Mouse (Mus musculus) midbrain, embryonic 15.5 days (tissue): ENCODE data around the gene Arid1a. TPM values are rescaled to one million over a fixed set of nuclear protein-coding genes. Genes with fewer than 3 reads are reported as not detected.
A peak's percentile ranks its signal among the peaks of the same experiment; 100 is the strongest.

Source experiments
- ATAC-seq: fragments of 200-750 bp; cut with Nextera tagmentation; replicated peaks from 2 replicates; pipeline ENCODE4 v1.8.0; 2017; ENCODE audit warnings: moderate TSS enrichment
- H3K27ac ChIP-seq: fragments of 300-500 bp; sonication (generic); 2 replicates; pipeline ENCODE4 v1.5.1; 2015; ENCODE audit warnings: mild to moderate bottlenecking, inconsistent platforms
- H3K27me3 ChIP-seq: fragments of 300-500 bp; sonication (generic); replicated peaks from 2 replicates; pipeline ENCODE4 v1.6.1; 2015; ENCODE audit warnings: inconsistent platforms
- H3K36me3 ChIP-seq: fragments of 300-500 bp; sonication (generic); replicated peaks from 2 replicates; pipeline ENCODE4 v1.6.1; 2015; ENCODE audit warnings: inconsistent platforms
- H3K4me1 ChIP-seq: fragments of 300-500 bp; sonication (generic); 2 replicates; pipeline ENCODE4 v1.6.1; 2015; ENCODE audit warnings: inconsistent platforms
- H3K4me2 ChIP-seq: fragments of 300-500 bp; sonication (generic); 2 replicates; pipeline ENCODE4 v1.6.1; 2015; ENCODE audit warnings: inconsistent platforms, mild to moderate bottlenecking, moderate library complexity
- H3K4me3 ChIP-seq: fragments of 300-500 bp; sonication (generic); 2 replicates; pipeline ENCODE4 v1.5.1; 2015; ENCODE audit warnings: mild to moderate bottlenecking, inconsistent platforms
- H3K9ac ChIP-seq: fragments of 300-500 bp; sonication (generic); 2 replicates; pipeline ENCODE4 v1.6.1; 2015; ENCODE audit warnings: mild to moderate bottlenecking, inconsistent platforms
- H3K9me3 ChIP-seq: fragments of 300-500 bp; sonication (generic); 2 replicates; pipeline ENCODE4 v1.6.1; 2016; ENCODE audit warnings: inconsistent platforms
- WGBS: fragments of 180-500 bp; shearing (Covaris S2); methylation state at CpG from one replicate; pipeline ENCODE4 v1.1.7; 2015; ENCODE audit warnings: mixed read lengths; 5-methylcytosine and 5-hydroxymethylcytosine counted together
- polyA plus RNA-seq: library from polyadenylated mRNA; unstranded; fragments of >200 nt; fragmentation: Nextera tagmentation; extraction: Ambion mirVana; gene quantifications from 2 replicates; pipeline ENCODE4 v1.2.1, GENCODE M21; 2015

Gene Arid1a
- polyA plus RNA-seq, 1 experiment from 2014 or later, result 39.3 TPM

GRCm38 (mm10) chr4:133688417-133689067 is 68.0 kb downstream of the Arid1a start:
- Histone ChIP-seq H3K27ac (0 out of 2 replicates have a peak overlapping the region, but pooled peaks have one; percentile 8), H3K4me3 (no peak overlapping the region)
- no peak for ATAC-seq

GRCm38 (mm10) chr4:133687126-133687525 is 69.4 kb downstream of the Arid1a start:
- Histone ChIP-seq H3K27me3 (no peaks in the 10 kb centered on the region), H3K36me3 (peaks cover 92% of the 10 kb centered on the region), H3K9ac (no peak overlapping the region), H3K4me2 (no peak overlapping the region), H3K4me1 (peaks cover 8% of the 10 kb centered on the region; the same call in 1 of the 2 replicates), H3K4me3 (no peak overlapping the region), H3K9me3 (no peaks in the 10 kb centered on the region), H3K27ac (no peak overlapping the region)
- WGBS, result 91% methylated on average over 5 of the region's 5 CpGs
- no peak for ATAC-seq

More at GRCm38 (mm10) chr4:133688417-133689067, 68.0 kb downstream of the Arid1a start:
- Histone ChIP-seq H3K9me3 (no peaks in the 10 kb centered on the region), H3K9ac (no peak overlapping the region), H3K4me2 (no peak overlapping the region), H3K27me3 (no peaks in the 10 kb centered on the region), H3K4me1 (peaks cover 8% of the 10 kb centered on the region; the same call in 1 of the 2 replicates), H3K36me3 (peaks cover 92% of the 10 kb centered on the region)
- 61% methylated on average over 7 of the region's 7 CpGs for WGBS

GRCm38 (mm10) chr4:133686512-133686911 is 70.1 kb downstream of the Arid1a start:
- no peaks in the 10 kb centered on the region for H3K27me3 ChIP-seq
- no peak overlapping the region for H3K9ac ChIP-seq
- 95% methylated on average over 11 of the region's 11 CpGs for WGBS
- H3K27ac ChIP-seq, result no peak overlapping the region
- no peak overlapping the region for H3K4me2 ChIP-seq
- ATAC-seq, result no peak
- H3K36me3 ChIP-seq, result peaks cover 91% of the 10 kb centered on the region
- H3K4me1 ChIP-seq, result peaks cover 8% of the 10 kb centered on the region; the same call in 1 of the 2 replicates
- no peak overlapping the region for H3K4me3 ChIP-seq
- H3K9me3 ChIP-seq, result no peaks in the 10 kb centered on the region

DNA sequence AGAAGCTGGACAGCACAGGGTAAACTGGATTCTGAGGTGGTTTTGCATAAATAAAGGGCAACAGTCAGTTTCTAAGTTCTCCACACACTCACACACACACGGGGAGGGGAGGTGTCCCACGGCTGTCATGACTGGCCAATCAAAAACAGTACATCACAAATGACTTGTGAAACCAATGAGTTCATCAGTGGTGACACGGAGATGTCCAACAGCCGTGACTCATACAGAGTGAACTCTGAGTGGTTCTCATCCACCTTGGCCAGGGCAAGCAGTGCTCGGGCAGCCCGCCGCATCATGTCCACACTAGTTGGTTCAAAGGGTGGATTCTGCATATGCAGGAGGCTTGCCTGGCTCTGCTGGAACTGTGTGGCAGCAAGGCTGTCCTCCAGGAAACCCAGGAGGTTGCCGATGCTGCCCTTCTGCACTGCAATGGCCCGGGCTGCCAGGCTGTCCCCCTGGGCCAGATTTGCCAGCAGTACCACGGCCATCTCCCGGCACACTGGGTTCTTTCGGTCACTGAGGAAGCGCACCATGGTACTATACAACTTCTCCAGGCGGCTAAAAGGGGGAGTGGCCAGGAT is 76.3 kb downstream of the Arid1a start:
- 86% methylated on average over 14 of the region's 14 CpGs for WGBS

GRCm38 (mm10) chr4:133679629-133680028 is 76.9 kb downstream of the Arid1a start:
- H3K27me3 ChIP-seq, result no peaks in the 10 kb centered on the region
- ATAC-seq, result no peak
- H3K4me1 ChIP-seq, result no peaks in the 10 kb centered on the region
- H3K9me3 ChIP-seq, result no peaks in the 10 kb centered on the region
- no peak overlapping the region for H3K4me2 ChIP-seq
- peaks cover 39% of the 10 kb centered on the region for H3K36me3 ChIP-seq
- H3K27ac ChIP-seq, result no peak overlapping the region
- H3K9ac ChIP-seq, result no peak overlapping the region
- 91% methylated on average over 7 of the region's 7 CpGs for WGBS
- no peak overlapping the region for H3K4me3 ChIP-seq

More for the DNA sequence above, 76.3 kb downstream of the Arid1a start:
- Histone ChIP-seq H3K36me3 (peaks cover 45% of the 10 kb centered on the region), H3K27me3 (no peaks in the 10 kb centered on the region), H3K4me3 (no peak overlapping the region), H3K27ac (no peak overlapping the region), H3K4me2 (no peak overlapping the region), H3K9me3 (no peaks in the 10 kb centered on the region), H3K9ac (no peak overlapping the region), H3K4me1 (no peaks in the 10 kb centered on the region)
- no peak for ATAC-seq

DNA sequence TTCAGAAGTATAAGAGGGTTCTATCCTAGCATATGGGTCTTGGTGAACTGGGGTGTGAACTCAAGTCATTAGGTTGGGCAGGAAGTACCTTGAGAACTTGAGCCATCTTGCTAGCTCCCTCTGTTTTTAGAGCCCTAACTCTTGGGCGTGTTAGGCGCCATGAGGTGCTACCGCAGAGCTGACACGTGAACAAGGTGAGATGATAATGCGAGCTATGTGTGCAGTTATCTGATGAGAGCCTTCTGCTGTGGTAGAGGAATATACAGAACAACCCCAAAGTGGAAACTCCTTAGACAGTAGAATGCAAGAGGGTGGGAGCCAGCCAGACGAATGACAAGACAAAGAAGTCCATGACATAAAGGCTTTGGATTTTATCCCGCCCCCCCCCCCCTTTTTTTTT is 79.3 kb downstream of the Arid1a start:
- Histone ChIP-seq H3K9me3 (no peaks in the 10 kb centered on the region), H3K4me3 (no peak overlapping the region), H3K36me3 (peaks cover 19% of the 10 kb centered on the region), H3K4me1 (peaks cover 13% of the 10 kb centered on the region), H3K4me2 (no peak overlapping the region), H3K27ac (no peak overlapping the region), H3K27me3 (no peaks in the 10 kb centered on the region), H3K9ac (no peak overlapping the region)
- WGBS, result 80% methylated on average over 7 of the region's 7 CpGs
- no peak for ATAC-seq

DNA sequence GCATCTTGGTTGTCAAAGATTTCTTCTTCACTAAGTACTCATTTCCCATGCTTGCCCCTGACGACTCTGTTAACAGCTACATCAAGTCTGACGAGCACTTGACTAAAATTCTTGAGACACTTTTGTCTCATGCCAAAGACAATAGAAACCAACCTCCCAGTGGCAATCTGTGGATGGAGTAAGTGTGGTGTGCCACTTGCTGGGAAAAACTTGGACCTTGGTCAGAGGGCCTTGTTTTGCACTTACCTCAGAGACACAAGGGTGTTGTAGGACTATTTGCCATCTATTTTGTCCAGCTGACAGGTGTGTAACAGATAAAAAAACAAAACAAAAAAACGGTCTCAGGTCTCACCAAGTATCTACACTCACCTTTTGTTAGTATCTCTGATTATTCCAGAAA is 80.4 kb downstream of the Arid1a start:
- WGBS, result 20% methylated on average over 3 of the region's 3 CpGs
- peaks cover 20% of the 10 kb centered on the region for H3K4me1 ChIP-seq

DNA sequence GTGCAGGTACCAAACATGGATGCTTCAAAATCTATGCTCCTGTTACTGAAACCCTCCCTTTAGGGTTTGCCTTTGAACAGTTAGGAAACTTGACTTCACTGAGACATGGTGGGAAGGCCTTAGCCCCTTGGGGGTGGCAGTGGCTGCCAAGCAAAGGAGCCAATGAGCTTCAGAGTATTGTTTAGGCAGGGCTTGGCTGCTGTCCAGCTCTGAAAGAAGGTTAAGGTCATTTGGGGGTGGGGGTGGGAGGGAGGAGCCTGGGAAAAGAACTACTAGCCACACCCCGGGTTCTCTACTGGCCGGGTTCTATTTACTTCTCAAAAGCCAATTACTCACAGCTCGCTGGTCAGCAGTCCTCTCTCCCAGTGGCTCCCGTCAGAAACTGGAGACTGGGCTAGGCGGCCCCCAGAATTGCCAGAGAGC is 81.0 kb downstream of the Arid1a start:
- WGBS, result 3% methylated on average over 5 of the region's 5 CpGs
- Histone ChIP-seq H3K9ac (no peak overlapping the region), H3K27me3 (no peaks in the 10 kb centered on the region), H3K27ac (peak overlapping the region; percentile 48), H3K4me3 (no peak overlapping the region), H3K4me2 (no peak overlapping the region), H3K36me3 (peaks cover 5% of the 10 kb centered on the region; the same call in 1 of the 2 replicates), H3K4me1 (peaks cover 24% of the 10 kb centered on the region), H3K9me3 (no peaks in the 10 kb centered on the region)
- ATAC-seq, result no peak

More for the DNA sequence above, 80.4 kb downstream of the Arid1a start:
- no peak for ATAC-seq
- H3K4me2 ChIP-seq, result no peak overlapping the region
- no peak overlapping the region for H3K9ac ChIP-seq
- no peak overlapping the region for H3K4me3 ChIP-seq
- H3K9me3 ChIP-seq, result no peaks in the 10 kb centered on the region
- H3K27me3 ChIP-seq, result no peaks in the 10 kb centered on the region
- peaks cover 9% of the 10 kb centered on the region for H3K36me3 ChIP-seq
- peak overlapping the region; percentile 48 for H3K27ac ChIP-seq

- H3K27me3 ChIP-seq, result no peaks in the 10 kb centered on the region
- no peaks in the 10 kb centered on the region for H3K36me3 ChIP-seq
- H3K9ac ChIP-seq, result no peak overlapping the region
- H3K4me2 ChIP-seq, result no peak overlapping the region
- 74% methylated on average over 8 of the region's 8 CpGs for WGBS
- ATAC-seq, result no peak
- no peak overlapping the region for H3K4me3 ChIP-seq
- 0 out of 2 replicates have a peak overlapping the region, but pooled peaks have one; percentile 60 for H3K27ac ChIP-seq
- H3K4me1 ChIP-seq, result peaks cover 37% of the 10 kb centered on the region
- H3K9me3 ChIP-seq, result no peaks in the 10 kb centered on the region
These were observed 82.3 kb downstream of the Arid1a start for GRCm38 (mm10) chr4:133674331-133674695.

GRCm38 (mm10) chr4:133673666-133674330 is 82.8 kb downstream of the Arid1a start:
- Histone ChIP-seq H3K9ac (no peak overlapping the region), H3K9me3 (no peaks in the 10 kb centered on the region), H3K27me3 (no peaks in the 10 kb centered on the region), H3K27ac (peak overlapping the region; percentile 97), H3K36me3 (no peaks in the 10 kb centered on the region), H3K4me2 (peak overlapping the region; percentile 62; the same call in 1 of the 2 replicates), H3K4me3 (0 out of 2 replicates have a peak overlapping the region, but pooled peaks have one; percentile 66), H3K4me1 (peaks cover 37% of the 10 kb centered on the region)
- WGBS, result 40% methylated on average over 10 of the region's 10 CpGs
- no peak for ATAC-seq

- ATAC-seq, result no peak; the same call in 1 of the 2 replicates
- peak overlapping the region; percentile 66 for H3K4me3 ChIP-seq
- H3K27me3 ChIP-seq, result no peaks in the 10 kb centered on the region
- peaks cover 37% of the 10 kb centered on the region for H3K4me1 ChIP-seq
- peak overlapping the region; percentile 93 for H3K9ac ChIP-seq
- peak overlapping the region; percentile 97 for H3K27ac ChIP-seq
- WGBS, result 5% methylated on average over 24 of the region's 24 CpGs
- no peaks in the 10 kb centered on the region for H3K36me3 ChIP-seq
- H3K9me3 ChIP-seq, result no peaks in the 10 kb centered on the region
- peak overlapping the region; percentile 62 for H3K4me2 ChIP-seq
These were observed 83.5 kb downstream of the Arid1a start for GRCm38 (mm10) chr4:133672845-133673647.
